Mouse (Mus musculus) heart, embryonic 12.5 days (tissue): ENCODE measurements around the gene Zfp771. TPM values are rescaled to one million over a fixed set of nuclear protein-coding genes. Genes with fewer than 3 reads are reported as not detected.

Experiments
- ATAC-seq: fragments of 200-750 bp; cut with Nextera tagmentation; 2 replicates; pipeline ENCODE4 v1.8.0; 2017; ENCODE audit warnings: moderate TSS enrichment, moderate library complexity; ENCODE audit not compliant: insufficient number of reproducible peaks, low FRiP score
- H3K27ac ChIP-seq: fragments of 300-500 bp; sonication (generic); 2 replicates; pipeline ENCODE4 v1.5.1; 2016; ENCODE audit warnings: mild to moderate bottlenecking, moderate library complexity; ENCODE audit not compliant: poor library complexity, severe bottlenecking
- H3K27me3 ChIP-seq: fragments of 300-500 bp; sonication (generic); replicated peaks from 2 replicates; pipeline ENCODE4 v1.6.1; 2016; ENCODE audit warnings: mild to moderate bottlenecking, moderate library complexity
- H3K36me3 ChIP-seq: fragments of 300-500 bp; sonication (generic); 2 replicates; pipeline ENCODE4 v1.6.1; 2016; ENCODE audit warnings: mild to moderate bottlenecking, moderate library complexity
- H3K4me1 ChIP-seq: fragments of 300-500 bp; sonication (generic); replicated peaks from 2 replicates; pipeline ENCODE4 v1.6.1; 2016; ENCODE audit warnings: mild to moderate bottlenecking
- H3K4me2 ChIP-seq: fragments of 300-500 bp; sonication (generic); 2 replicates; pipeline ENCODE4 v1.6.1; 2016; ENCODE audit warnings: mild to moderate bottlenecking, moderate library complexity
- H3K4me3 ChIP-seq: fragments of 300-500 bp; sonication (generic); 2 replicates; pipeline ENCODE4 v1.5.1; 2016; ENCODE audit warnings: mild to moderate bottlenecking
- H3K9ac ChIP-seq: fragments of 300-500 bp; sonication (generic); 2 replicates; pipeline ENCODE4 v1.6.1; 2016; ENCODE audit warnings: mild to moderate bottlenecking, moderate library complexity
- H3K9me3 ChIP-seq: fragments of 300-500 bp; sonication (generic); replicated peaks from 2 replicates; pipeline ENCODE4 v1.6.1; 2016; ENCODE audit warnings: mild to moderate bottlenecking, moderate library complexity
- WGBS: fragments of 180-500 bp; shearing (Covaris S2); methylation state at CpG from one replicate; pipeline ENCODE4 v1.1.7; 2016; 5-methylcytosine and 5-hydroxymethylcytosine counted together
- polyA plus RNA-seq: library from polyadenylated mRNA; unstranded; fragments of >200 nt; fragmentation: Nextera tagmentation; extraction: Ambion mirVana; gene quantifications from 2 replicates; pipeline ENCODE4 v1.2.1, GENCODE M21; 2016

Gene Zfp771
- polyA plus RNA-seq, 1 experiment from 2014 or later = 34.4 TPM

DNA sequence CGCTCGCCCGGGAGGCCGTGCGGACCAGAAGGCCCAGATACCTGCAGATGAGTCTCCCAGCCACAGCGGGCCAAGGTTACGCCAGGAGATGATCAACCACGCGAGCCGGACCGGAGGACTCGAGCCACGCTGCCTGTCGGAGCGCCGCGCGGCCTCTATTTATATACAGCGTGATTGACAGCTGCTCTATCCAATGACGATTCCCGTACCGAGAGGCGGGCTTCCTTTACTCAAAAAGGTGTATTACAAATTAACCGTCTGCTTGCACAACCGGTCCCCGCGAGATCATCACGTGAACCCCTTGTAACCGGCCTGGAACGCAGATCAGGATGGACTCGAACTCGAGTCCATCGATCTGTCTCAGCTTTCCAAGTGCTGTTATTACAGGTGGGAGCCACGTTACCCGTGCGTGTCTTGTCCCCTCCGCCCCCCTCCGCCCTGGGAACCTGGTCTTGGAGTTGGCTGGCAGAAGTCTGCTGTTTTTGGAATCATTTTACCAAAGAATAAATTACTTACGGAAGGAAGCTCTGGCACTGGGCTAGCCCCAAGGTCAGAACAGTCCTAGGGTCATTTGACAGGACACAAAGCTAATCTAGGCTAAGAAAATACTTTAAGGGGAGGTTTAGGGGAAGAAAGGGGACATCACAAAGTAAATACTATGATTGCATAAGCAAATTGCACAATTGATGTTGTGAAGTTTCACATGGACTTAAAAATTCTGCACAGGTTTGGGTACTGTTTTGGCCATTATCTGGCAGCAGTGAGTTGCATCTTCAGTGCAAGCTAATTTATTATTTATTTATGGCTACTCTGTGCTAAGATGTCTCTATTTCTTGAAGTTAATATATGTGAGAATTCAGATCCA, 30.1 kb downstream of the Zfp771 start, which contains the start of gene Sephs2:
Gene Sephs2, minus strand, starts transcription at position 131 of the 865 bp plus-strand sequence.
- 0 out of 2 replicates have a peak, but pooled peaks cover under 1% of the 10 kb centered on the region for H3K9me3 ChIP-seq
- peak within 1 kb of the TSS; percentile 92 for H3K9ac ChIP-seq
- WGBS = 3% methylated on average over 39 of the region's 39 CpGs
- H3K4me2 ChIP-seq = peak within 1 kb of the TSS; percentile 74
- H3K27ac ChIP-seq = peak within 1 kb of the TSS; percentile 74
- no peaks in the 10 kb centered on the region for H3K27me3 ChIP-seq
- H3K4me3 ChIP-seq = peak within 1 kb of the TSS; percentile 79
- H3K36me3 ChIP-seq = peaks cover 28% of the 10 kb centered on the region
- peak; percentile 93 for ATAC-seq
- H3K4me1 ChIP-seq = peaks cover 12% of the 10 kb centered on the region

GRCm38 (mm10) chr7:127276519-127276961, 32.5 kb downstream of the Zfp771 start:
- Histone ChIP-seq H3K4me2 (no peak overlapping the region), H3K9me3 (no peaks in the 10 kb centered on the region), H3K27me3 (no peaks in the 10 kb centered on the region), H3K27ac (no peak overlapping the region), H3K9ac (no peak overlapping the region), H3K4me1 (peaks cover 22% of the 10 kb centered on the region), H3K36me3 (peaks cover 8% of the 10 kb centered on the region), H3K4me3 (no peak overlapping the region)
- ATAC-seq = no peak
- WGBS = 71% methylated on average over 5 of the region's 5 CpGs

GRCm38 (mm10) chr7:127278311-127278710, 34.2 kb downstream of the Zfp771 start:
- H3K27ac ChIP-seq = no peak overlapping the region
- no peak for ATAC-seq

GRCm38 (mm10) chr7:127280092-127280491, 36.0 kb downstream of the Zfp771 start:
- no peaks in the 10 kb centered on the region for H3K36me3 ChIP-seq
- ATAC-seq = no peak
- WGBS = 45% methylated on average over 3 of the region's 3 CpGs

More at GRCm38 (mm10) chr7:127278311-127278710, 34.2 kb downstream of the Zfp771 start:
- no peaks in the 10 kb centered on the region for H3K27me3 ChIP-seq
- H3K36me3 ChIP-seq = no peaks in the 10 kb centered on the region
- H3K4me2 ChIP-seq = no peak overlapping the region
- H3K4me1 ChIP-seq = peaks cover 11% of the 10 kb centered on the region; the same call in 1 of the 2 replicates
- WGBS = 22% methylated on average over 8 of the region's 8 CpGs
- H3K9ac ChIP-seq = no peak overlapping the region
- no peak overlapping the region for H3K4me3 ChIP-seq
- no peaks in the 10 kb centered on the region for H3K9me3 ChIP-seq

GRCm38 (mm10) chr7:127281114-127281513, 37.0 kb downstream of the Zfp771 start:
- H3K9ac ChIP-seq = no peak overlapping the region
- H3K27ac ChIP-seq = peak overlapping the region; percentile 4; the same call in 1 of the 2 replicates
- 41% methylated on average over 4 of the region's 4 CpGs for WGBS
- no peaks in the 10 kb centered on the region for H3K9me3 ChIP-seq
- no peak overlapping the region for H3K4me3 ChIP-seq
- H3K4me2 ChIP-seq = no peak overlapping the region
- no peaks in the 10 kb centered on the region for H3K27me3 ChIP-seq
- H3K4me1 ChIP-seq = peaks cover 10% of the 10 kb centered on the region; the same call in 1 of the 2 replicates
- ATAC-seq = no peak
- H3K36me3 ChIP-seq = no peaks in the 10 kb centered on the region

More at GRCm38 (mm10) chr7:127280092-127280491, 36.0 kb downstream of the Zfp771 start:
- no peak overlapping the region for H3K4me2 ChIP-seq
- no peaks in the 10 kb centered on the region for H3K27me3 ChIP-seq
- no peak overlapping the region for H3K27ac ChIP-seq
- peaks cover 10% of the 10 kb centered on the region; the same call in 1 of the 2 replicates for H3K4me1 ChIP-seq
- no peak overlapping the region for H3K9ac ChIP-seq
- no peak overlapping the region for H3K4me3 ChIP-seq
- no peaks in the 10 kb centered on the region for H3K9me3 ChIP-seq

GRCm38 (mm10) chr7:127282190-127282589, 38.1 kb downstream of the Zfp771 start:
- Histone ChIP-seq H3K9ac (no peak overlapping the region), H3K36me3 (no peaks in the 10 kb centered on the region), H3K27me3 (no peaks in the 10 kb centered on the region), H3K4me1 (peaks cover 10% of the 10 kb centered on the region; the same call in 1 of the 2 replicates), H3K4me2 (no peak overlapping the region), H3K4me3 (no peak overlapping the region), H3K9me3 (peaks cover 7% of the 10 kb centered on the region; the same call in 1 of the 2 replicates), H3K27ac (no peak overlapping the region)
- ATAC-seq = no peak
- WGBS = 86% methylated on average over 2 of the region's 2 CpGs

GRCm38 (mm10) chr7:127285154-127285553, 41.1 kb downstream of the Zfp771 start:
- H3K9me3 ChIP-seq = peaks cover 20% of the 10 kb centered on the region
- H3K4me1 ChIP-seq = 0 out of 2 replicates have a peak, but pooled peaks cover 3% of the 10 kb centered on the region
- H3K27ac ChIP-seq = no peak overlapping the region
- no peak for ATAC-seq
- H3K9ac ChIP-seq = no peak overlapping the region
- no peaks in the 10 kb centered on the region for H3K36me3 ChIP-seq
- 33% methylated on average over 6 of the region's 10 CpGs for WGBS
- H3K4me3 ChIP-seq = no peak overlapping the region
- no peaks in the 10 kb centered on the region for H3K27me3 ChIP-seq
- H3K4me2 ChIP-seq = no peak overlapping the region

- Histone ChIP-seq H3K4me2 (no peak overlapping the region), H3K27ac (no peak overlapping the region), H3K27me3 (no peaks in the 10 kb centered on the region), H3K4me1 (no peaks in the 10 kb centered on the region), H3K9me3 (peaks cover 20% of the 10 kb centered on the region), H3K4me3 (no peak overlapping the region), H3K36me3 (no peaks in the 10 kb centered on the region), H3K9ac (no peak overlapping the region)
- 67% methylated on average over 1 of the region's 1 CpGs for WGBS
- ATAC-seq = no peak
Measured at GRCm38 (mm10) chr7:127287940-127288339, 43.9 kb downstream of the Zfp771 start.

GRCm38 (mm10) chr7:127289306-127289705, 45.2 kb downstream of the Zfp771 start:
- H3K4me3 ChIP-seq = no peak overlapping the region
- H3K9me3 ChIP-seq = peaks cover 20% of the 10 kb centered on the region
- H3K9ac ChIP-seq = no peak overlapping the region
- ATAC-seq = no peak
- H3K4me1 ChIP-seq = no peaks in the 10 kb centered on the region
- no peak overlapping the region for H3K4me2 ChIP-seq
- no peaks in the 10 kb centered on the region for H3K36me3 ChIP-seq
- WGBS = 77% methylated on average over 2 of the region's 2 CpGs
- H3K27ac ChIP-seq = no peak overlapping the region
- H3K27me3 ChIP-seq = no peaks in the 10 kb centered on the region

- Histone ChIP-seq H3K27me3 (no peaks in the 10 kb centered on the region), H3K4me2 (no peak overlapping the region), H3K36me3 (no peaks in the 10 kb centered on the region), H3K27ac (no peak overlapping the region), H3K4me1 (no peaks in the 10 kb centered on the region), H3K4me3 (no peak overlapping the region), H3K9ac (no peak overlapping the region), H3K9me3 (peaks cover 20% of the 10 kb centered on the region)
- ATAC-seq = no peak
- 63% methylated on average over 8 of the region's 8 CpGs for WGBS
Measured at GRCm38 (mm10) chr7:127290142-127290541, 46.1 kb downstream of the Zfp771 start.

GRCm38 (mm10) chr7:127296098-127296497, 52.0 kb downstream of the Zfp771 start, which contains the start of gene Itgal:
Gene Itgal (plus strand): TSS chr7:127296260.
- WGBS = 70% methylated on average over 11 of the region's 11 CpGs
- Histone ChIP-seq H3K9me3 (no peaks in the 10 kb centered on the region), H3K4me1 (peaks cover 10% of the 10 kb centered on the region), H3K36me3 (no peaks in the 10 kb centered on the region), H3K4me2 (no peak within 1 kb of the TSS), H3K27me3 (no peaks in the 10 kb centered on the region), H3K9ac (no peak within 1 kb of the TSS), H3K4me3 (no peak within 1 kb of the TSS), H3K27ac (no peak within 1 kb of the TSS)
- no peak for ATAC-seq
